Mouse (Mus musculus): ENCODE results near the gene Taf8. TPM values are rescaled to one million over a fixed set of nuclear protein-coding genes. Genes with fewer than 3 reads are reported as not detected.
"Not testable (repeated sequence)": the region's sequence is repeated elsewhere in the genome, so short reads cannot be mapped to it uniquely, and the experiment has no call there.

Gene Taf8
- polyA plus RNA-seq, 1 experiment, result 32.2 TPM

GRCm38 (mm10) chr17:47505566-47505965 lies 3.5 kb upstream of the Taf8 start:
- TF ChIP-seq POLR2A (IDR thresholded peaks at IDR 0.05; ENCODE audit: borderline replicate concordance, control insufficient read depth, low read depth, low read length), result no peak
- no peak for TF ChIP-seq CTCF (IDR thresholded peaks at IDR 0.05; ENCODE audit: control insufficient read depth, insufficient read depth, low read length)
- 7% methylated on average over 2 of the region's 2 CpGs for WGBS
- Histone ChIP-seq H3K4me1 (ENCODE audit: control insufficient read depth, insufficient read depth, low read length) (peaks cover 17% of the 10 kb centered on the region), H3K27ac (ENCODE audit: control insufficient read depth, insufficient read depth, low read depth, low read length, poor library complexity) (peak overlapping the region; percentile 87), H3K4me3 (replicated peaks; ENCODE audit: control insufficient read depth, low read depth, low read length) (peak overlapping the region; percentile 67)

GRCm38 (mm10) chr17:47504941-47505346 lies 2.9 kb upstream of the Taf8 start, which contains the start of gene Ccnd3:
Ccnd3 (plus strand) TSS chr17:47505051.
- Histone ChIP-seq H3K27ac (ENCODE audit: control insufficient read depth, insufficient read depth, low read depth, low read length, poor library complexity) (peak within 1 kb of the TSS; percentile 87), H3K4me1 (ENCODE audit: control insufficient read depth, insufficient read depth, low read length) (peaks cover 17% of the 10 kb centered on the region), H3K4me3 (replicated peaks; ENCODE audit: control insufficient read depth, low read depth, low read length) (peak within 1 kb of the TSS; percentile 67)
- TF ChIP-seq POLR2A (IDR thresholded peaks at IDR 0.05; ENCODE audit: borderline replicate concordance, control insufficient read depth, low read depth, low read length), result peak; percentile 91
- no peak for TF ChIP-seq CTCF (IDR thresholded peaks at IDR 0.05; ENCODE audit: control insufficient read depth, insufficient read depth, low read length)
- 1% methylated on average over 22 of the region's 22 CpGs for WGBS

- peak overlapping the region; percentile 87 for H3K27ac ChIP-seq (ENCODE audit: control insufficient read depth, insufficient read depth, low read depth, low read length, poor library complexity)
- peaks cover 13% of the 10 kb centered on the region for H3K4me1 ChIP-seq (ENCODE audit: control insufficient read depth, insufficient read depth, low read length)
- TF ChIP-seq CTCF (IDR thresholded peaks at IDR 0.05; ENCODE audit: control insufficient read depth, insufficient read depth, low read length) (no peak), POLR2A (IDR thresholded peaks at IDR 0.05; ENCODE audit: borderline replicate concordance, control insufficient read depth, low read depth, low read length) (no peak)
- peak overlapping the region; percentile 67 for H3K4me3 ChIP-seq (replicated peaks; ENCODE audit: control insufficient read depth, low read depth, low read length)
- WGBS, result 40% methylated on average over 5 of the region's 5 CpGs
Observed at GRCm38 (mm10) chr17:47504228-47504627, 2.1 kb upstream of the Taf8 start.

- Histone ChIP-seq H3K4me3 (replicated peaks; ENCODE audit: control insufficient read depth, low read depth, low read length) (no peak overlapping the region), H3K4me1 (ENCODE audit: control insufficient read depth, insufficient read depth, low read length) (peaks cover 13% of the 10 kb centered on the region), H3K27ac (ENCODE audit: control insufficient read depth, insufficient read depth, low read depth, low read length, poor library complexity) (peak overlapping the region; percentile 87; the same call in 1 of the 2 replicates)
- TF ChIP-seq CTCF (IDR thresholded peaks at IDR 0.05; ENCODE audit: control insufficient read depth, insufficient read depth, low read length) (no peak), POLR2A (IDR thresholded peaks at IDR 0.05; ENCODE audit: borderline replicate concordance, control insufficient read depth, low read depth, low read length) (no peak)
Observed at GRCm38 (mm10) chr17:47503689-47504088, 1.6 kb upstream of the Taf8 start.

GRCm38 (mm10) chr17:47502707-47503045 lies 584 bp upstream of the Taf8 start:
- peaks cover 13% of the 10 kb centered on the region for H3K4me1 ChIP-seq (ENCODE audit: control insufficient read depth, insufficient read depth, low read length)
- H3K27ac ChIP-seq (ENCODE audit: control insufficient read depth, insufficient read depth, low read depth, low read length, poor library complexity); H3K4me3 ChIP-seq (replicated peaks; ENCODE audit: control insufficient read depth, low read depth, low read length): not testable (repeated sequence)
- WGBS, result 74% methylated on average over 6 of the region's 6 CpGs

- H3K4me3 ChIP-seq (replicated peaks; ENCODE audit: control insufficient read depth, low read depth, low read length), result peak overlapping the region; percentile 89
- peak overlapping the region; percentile 65 for H3K27ac ChIP-seq (ENCODE audit: control insufficient read depth, insufficient read depth, low read depth, low read length, poor library complexity)
- 5% methylated on average over 11 of the region's 11 CpGs for WGBS
- no peak for TF ChIP-seq POLR2A (IDR thresholded peaks at IDR 0.05; ENCODE audit: borderline replicate concordance, control insufficient read depth, low read depth, low read length)
- H3K4me1 ChIP-seq (ENCODE audit: control insufficient read depth, insufficient read depth, low read length), result peaks cover 7% of the 10 kb centered on the region
Observed at GRCm38 (mm10) chr17:47501531-47501930, 561 bp downstream of the Taf8 start.

GRCm38 (mm10) chr17:47494132-47494531 lies 8.0 kb downstream of the Taf8 start:
- no peak overlapping the region for H3K27ac ChIP-seq (ENCODE audit: control insufficient read depth, insufficient read depth, low read depth, low read length, poor library complexity)
- TF ChIP-seq POLR2A (IDR thresholded peaks at IDR 0.05; ENCODE audit: borderline replicate concordance, control insufficient read depth, low read depth, low read length), result no peak
- no peak for TF ChIP-seq CTCF (IDR thresholded peaks at IDR 0.05; ENCODE audit: control insufficient read depth, insufficient read depth, low read length)
- no peak overlapping the region for H3K4me3 ChIP-seq (replicated peaks; ENCODE audit: control insufficient read depth, low read depth, low read length)
- no peaks in the 10 kb centered on the region for H3K4me1 ChIP-seq (ENCODE audit: control insufficient read depth, insufficient read depth, low read length)
- 86% methylated on average over 11 of the region's 11 CpGs for WGBS

- 91% methylated on average over 6 of the region's 6 CpGs for WGBS
- TF ChIP-seq POLR2A (IDR thresholded peaks at IDR 0.05; ENCODE audit: borderline replicate concordance, control insufficient read depth, low read depth, low read length), result no peak
- no peak for TF ChIP-seq CTCF (IDR thresholded peaks at IDR 0.05; ENCODE audit: control insufficient read depth, insufficient read depth, low read length)
- Histone ChIP-seq H3K4me3 (replicated peaks; ENCODE audit: control insufficient read depth, low read depth, low read length) (no peak overlapping the region), H3K4me1 (ENCODE audit: control insufficient read depth, insufficient read depth, low read length) (no peaks in the 10 kb centered on the region), H3K27ac (ENCODE audit: control insufficient read depth, insufficient read depth, low read depth, low read length, poor library complexity) (no peak overlapping the region)
Observed at GRCm38 (mm10) chr17:47493653-47494052, 8.4 kb downstream of the Taf8 start.

- no peak for TF ChIP-seq CTCF (IDR thresholded peaks at IDR 0.05; ENCODE audit: control insufficient read depth, insufficient read depth, low read length)
- no peak for TF ChIP-seq POLR2A (IDR thresholded peaks at IDR 0.05; ENCODE audit: borderline replicate concordance, control insufficient read depth, low read depth, low read length)
- H3K27ac ChIP-seq (ENCODE audit: control insufficient read depth, insufficient read depth, low read depth, low read length, poor library complexity), result no peak overlapping the region
- no peak overlapping the region for H3K4me3 ChIP-seq (replicated peaks; ENCODE audit: control insufficient read depth, low read depth, low read length)
- 88% methylated on average over 6 of the region's 6 CpGs for WGBS
- H3K4me1 ChIP-seq (ENCODE audit: control insufficient read depth, insufficient read depth, low read length), result no peaks in the 10 kb centered on the region
Observed at GRCm38 (mm10) chr17:47492731-47493130, 9.4 kb downstream of the Taf8 start.
